Mouse (Mus musculus): ENCODE results near the gene Eif3i. TPM values are rescaled to one million over a fixed set of nuclear protein-coding genes. Genes with fewer than 3 reads are reported as not detected.

The Eif3i gene
- total and polyA plus RNA-seq, 3 experiments: 446 to 753 (median 667) TPM

DNA sequence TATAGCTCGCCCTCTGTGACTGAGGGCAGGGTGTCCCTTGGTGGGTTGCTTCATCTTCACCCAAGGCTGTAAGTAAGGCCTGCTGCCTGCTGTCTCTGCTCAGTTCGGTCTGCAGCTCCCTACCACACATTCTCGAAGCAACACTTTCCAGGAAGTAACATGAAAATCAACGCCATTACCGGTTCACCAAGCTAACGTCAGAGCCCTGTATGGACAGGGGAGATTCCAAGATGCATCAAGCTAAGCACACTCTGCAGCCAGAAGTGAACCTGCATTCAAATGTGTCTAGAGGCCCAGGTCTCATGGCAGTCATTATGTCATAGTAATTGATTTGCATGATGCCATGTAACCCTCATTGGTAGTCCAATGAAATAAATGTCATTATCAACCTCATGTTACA, 30.4 kb downstream of the Eif3i start:
- dilution Hi-C loops (cut with MboI; ENCODE audit: extremely low pct_ligation_motif_present, extremely low pct_unique_long_range_greater_than_20kb, low sequenced_read_pairs) (no loop called here), in situ Hi-C loops (cut with MboI; ENCODE audit: low pct_ligation_motif_present, low pct_unique_long_range_greater_than_20kb, low sequenced_read_pairs) (no loop called here)
- TF ChIP-seq CHD1 (IDR thresholded peaks at IDR 0.05; ENCODE audit: low read depth, low read length): peak; percentile 38; the same call in 1 of the 2 replicates
- peak; percentile 30; the same call in 1 of the 2 replicates for TF ChIP-seq E2F4 (IDR thresholded peaks at IDR 0.05; ENCODE audit: insufficient replicate concordance, low read depth, low read length)
- TF ChIP-seq IRF4 (IDR thresholded peaks at IDR 0.05; ENCODE audit: low read depth, low read length): no peak; the same call in none of the 2 replicates
- TF ChIP-seq ZMIZ1 (IDR thresholded peaks at IDR 0.05; ENCODE audit: low read depth, low read length): peak; percentile 64; the same call in 1 of the 2 replicates
- peak; percentile 85 for TF ChIP-seq BHLHE40 (IDR thresholded peaks at IDR 0.05; ENCODE audit: low read depth, low read length)
- TF ChIP-seq ELF1 (IDR thresholded peaks at IDR 0.05; ENCODE audit: low read depth, low read length): peak; percentile 84
- peak; percentile 49; the same call in 1 of the 2 replicates for TF ChIP-seq MAFK (IDR thresholded peaks at IDR 0.05; ENCODE audit: insufficient replicate concordance, low read length)
- TF ChIP-seq MXI1 (IDR thresholded peaks at IDR 0.05; ENCODE audit: low read depth, low read length): peak; percentile 51; the same call in 1 of the 2 replicates
- peak; percentile 51; the same call in 1 of the 2 replicates for TF ChIP-seq NELFE (IDR thresholded peaks at IDR 0.05; ENCODE audit: low read depth, low read length)
- TF ChIP-seq MAZ (IDR thresholded peaks at IDR 0.05; ENCODE audit: low read depth, low read length): no peak
- peak; percentile 57 for TF ChIP-seq POLR2A (IDR thresholded peaks at IDR 0.05; ENCODE audit: low read depth, low read length)
- TF ChIP-seq CHD2 (IDR thresholded peaks at IDR 0.05; ENCODE audit: low read length): no peak
- TF ChIP-seq MYC (IDR thresholded peaks at IDR 0.05; ENCODE audit: low read depth, low read length): peak; percentile 85
- 0 out of 2 replicates have a peak, but pooled peaks have one; percentile 21 for TF ChIP-seq RCOR1 (conservative IDR thresholded peaks at IDR 0.05; ENCODE audit: low read depth, low read length)
- no peak for TF ChIP-seq UBTF (IDR thresholded peaks at IDR 0.05; ENCODE audit: low read depth, low read length)
- TF ChIP-seq CTCF (conservative IDR thresholded peaks at IDR 0.05 in 1 of 2, IDR thresholded peaks at IDR 0.05 in 1 of 2; ENCODE audit: low read depth in 2 of 2, low read length in 2 of 2): no peak
- 0 out of 2 replicates have a peak, but pooled peaks have one; percentile 1 for TF ChIP-seq ZNF384 (IDR thresholded peaks at IDR 0.05; ENCODE audit: low read depth, low read length)
- TF ChIP-seq SMC3 (IDR thresholded peaks at IDR 0.05; ENCODE audit: low read depth, low read length): peak; percentile 6; the same call in 1 of the 2 replicates
- TF ChIP-seq SIN3A (IDR thresholded peaks at IDR 0.05; ENCODE audit: low read length): 0 out of 2 replicates have a peak, but pooled peaks have one; percentile 53
- TF ChIP-seq MAX (IDR thresholded peaks at IDR 0.05; ENCODE audit: low read length): peak; percentile 63; the same call in 1 of the 2 replicates
- TF ChIP-seq EP300 (IDR thresholded peaks at IDR 0.05; ENCODE audit: low read length): peak; percentile 40; the same call in 1 of the 2 replicates
- no peak for TF ChIP-seq ZC3H11A (IDR thresholded peaks at IDR 0.05; ENCODE audit: low read depth, low read length)
- 0 out of 2 replicates have a peak, but pooled peaks have one; percentile 55 for TF ChIP-seq JUND (conservative IDR thresholded peaks at IDR 0.05; ENCODE audit: low read depth, low read length)
- peak; percentile 22; the same call in 1 of the 2 replicates for TF ChIP-seq JUN (IDR thresholded peaks at IDR 0.05; ENCODE audit: insufficient read depth, low read depth, low read length)
- no peak for TF ChIP-seq ZKSCAN1 (IDR thresholded peaks at IDR 0.05; ENCODE audit: borderline replicate concordance, low read depth, low read length)
- TF ChIP-seq TCF12 (IDR thresholded peaks at IDR 0.05; ENCODE audit: low read depth, low read length): no peak; the same call in 1 of the 2 replicates
- TF ChIP-seq PAX5 (IDR thresholded peaks at IDR 0.05; ENCODE audit: low read length): no peak
- no peak for TF ChIP-seq TBP (conservative IDR thresholded peaks at IDR 0.05; ENCODE audit: low read depth, low read length)
- peak; percentile 94 for TF ChIP-seq ETS1 (conservative IDR thresholded peaks at IDR 0.05; ENCODE audit: low read depth, low read length)
- TF ChIP-seq NRF1 (IDR thresholded peaks at IDR 0.05; ENCODE audit: low read depth, low read length): 0 out of 2 replicates have a peak, but pooled peaks have one; percentile 27
- no peak for TF ChIP-seq USF2 (conservative IDR thresholded peaks at IDR 0.05; ENCODE audit: low read depth, low read length)
- TF ChIP-seq GABPA (IDR thresholded peaks at IDR 0.05; ENCODE audit: insufficient replicate concordance, low read depth, low read length): no peak; the same call in 1 of the 2 replicates
- TF ChIP-seq MEF2A (IDR thresholded peaks at IDR 0.05; ENCODE audit: borderline replicate concordance, low read depth, low read length): peak; percentile 89
- TF ChIP-seq KAT2A (IDR thresholded peaks at IDR 0.05; ENCODE audit: insufficient replicate concordance, low read length): 0 out of 2 replicates have a peak, but pooled peaks have one; percentile 40
- TF ChIP-seq POLR2AphosphoS2 (IDR thresholded peaks at IDR 0.05; ENCODE audit: low read depth, low read length): no peak
- TF ChIP-seq USF1 (IDR thresholded peaks at IDR 0.05; ENCODE audit: low read depth, low read length): no peak
- peak; percentile 42 for TF ChIP-seq HCFC1 (IDR thresholded peaks at IDR 0.05; ENCODE audit: low read depth, low read length)
- TF ChIP-seq RAD21 (IDR thresholded peaks at IDR 0.05; ENCODE audit: low read depth, low read length): peak; percentile 0; the same call in 1 of the 2 replicates
- H3K4me2 ChIP-seq (ENCODE audit: insufficient read depth, low read depth, poor library complexity, severe bottlenecking): peak overlapping the region; percentile 58
- peaks cover 21 to 66% of the 10 kb centered on the region in 2 experiments for H3K4me1 ChIP-seq (ENCODE audit: control insufficient read depth in 1 of 2, insufficient read depth in 2 of 2)
- no peaks in the 10 kb centered on the region for H3K9me3 ChIP-seq (replicated peaks; ENCODE audit: low read length)
- H3K27me3 ChIP-seq (replicated peaks): no peaks in the 10 kb centered on the region
- H3K27ac ChIP-seq (ENCODE audit: insufficient read depth, low read depth): peak overlapping the region; percentile 95
- no peaks in the 10 kb centered on the region for H3K36me3 ChIP-seq (replicated peaks in 1 of 2; ENCODE audit: control insufficient read depth in 1 of 2, insufficient read depth in 1 of 2, low read length in 1 of 2)
- H3K4me3 ChIP-seq (replicated peaks in 1 of 3; ENCODE audit: low read depth in 2 of 3, low read length in 2 of 3, poor library complexity in 1 of 3): no peak overlapping the region
- peak; percentile 88 for DNase-seq (ENCODE audit: extremely low read depth)
- no peaks in the 10 kb centered on the region for H3K79me2 ChIP-seq (replicated peaks; ENCODE audit: control insufficient read depth, extremely low read depth, insufficient read depth, poor library complexity, severe bottlenecking)
- no peak overlapping the region for H3K9ac ChIP-seq (ENCODE audit: insufficient read depth, low read depth)

Measured in CH12.LX (cell line).